Mouse (Mus musculus) heart, embryonic 14.5 days (tissue): Measurements from ENCODE around the gene Gm9887. TPM values are rescaled to one million over a fixed set of nuclear protein-coding genes. Genes with fewer than 3 reads are reported as not detected.
"Not testable (repeated sequence)": the region's sequence is repeated elsewhere in the genome, so short reads cannot be mapped to it uniquely, and the experiment has no call there.

Experiments used
- ATAC-seq: fragments of 200-750 bp; cut with Nextera tagmentation; 2 replicates; pipeline ENCODE4 v1.8.0; 2017; ENCODE audit warnings: low read depth, moderate TSS enrichment; ENCODE audit not compliant: insufficient number of reproducible peaks, insufficient read depth, low FRiP score
- H3K27ac ChIP-seq, 2 experiments: fragments of 200-500 bp in 1 of 2; fragments of 300-500 bp in 1 of 2; sonication (generic) in 1 of 2; replicated peaks in 1 of 2; 2 replicates each; pipeline ENCODE4 v1.5.1; 2012 to 2014; ENCODE audit warnings: low read depth in 2 of 2, low read length in 2 of 2, control low read depth in 1 of 2, mild to moderate bottlenecking in 1 of 2, mixed read lengths in 1 of 2; ENCODE audit not compliant: control insufficient read depth in 1 of 2, insufficient read depth in 1 of 2
- H3K27me3 ChIP-seq: fragments of 300-500 bp; sonication (generic); 2 replicates; pipeline ENCODE4 v1.6.1; 2014; ENCODE audit warnings: mild to moderate bottlenecking, low read length, control low read depth; ENCODE audit not compliant: control insufficient read depth, insufficient read depth
- H3K36me3 ChIP-seq: fragments of 300-500 bp; sonication (generic); 2 replicates; pipeline ENCODE4 v1.6.1; 2014; ENCODE audit warnings: mild to moderate bottlenecking, control low read depth, low read length, mixed read lengths; ENCODE audit not compliant: control insufficient read depth, insufficient read depth
- H3K4me1 ChIP-seq, 2 experiments: fragments of 200-500 bp in 1 of 2; fragments of 300-500 bp in 1 of 2; sonication (generic) in 1 of 2; 2 replicates each; pipeline ENCODE4 v1.6.1; 2012 to 2014; ENCODE audit warnings: low read length in 2 of 2, control low read depth in 1 of 2, mixed read lengths in 1 of 2; ENCODE audit not compliant: control insufficient read depth in 2 of 2, insufficient read depth in 2 of 2
- H3K4me2 ChIP-seq: fragments of 300-500 bp; sonication (generic); 2 replicates; pipeline ENCODE4 v1.6.1; 2014; ENCODE audit warnings: mild to moderate bottlenecking, low read length
- H3K4me3 ChIP-seq, 2 experiments: fragments of 200-500 bp in 1 of 2; fragments of 300-500 bp in 1 of 2; sonication (generic) in 1 of 2; 2 replicates each; pipeline ENCODE4 v1.5.1; 2012 to 2014; ENCODE audit warnings: low read length in 2 of 2, mild to moderate bottlenecking in 2 of 2, control low read depth in 1 of 2, low read depth in 1 of 2, moderate library complexity in 1 of 2; ENCODE audit not compliant: control insufficient read depth in 1 of 2, insufficient read depth in 1 of 2
- H3K9ac ChIP-seq: fragments of 300-500 bp; sonication (generic); 2 replicates; pipeline ENCODE4 v1.6.1; 2014; ENCODE audit warnings: mild to moderate bottlenecking, low read length
- H3K9me3 ChIP-seq: fragments of 300-500 bp; sonication (generic); 2 replicates; pipeline ENCODE4 v1.6.1; 2016; ENCODE audit warnings: low read length, control low read depth; ENCODE audit not compliant: control insufficient read depth
- WGBS: fragments of 180-500 bp; shearing (Covaris S2); extraction: QIAGEN DNeasy Blood & Tissue Kit; methylation state at CpG from one replicate; pipeline ENCODE4 v1.1.7; 2014; 5-methylcytosine and 5-hydroxymethylcytosine counted together
- polyA plus RNA-seq: library from polyadenylated mRNA; unstranded; fragments of >200 nt; fragmentation: Nextera tagmentation; extraction: Ambion mirVana; gene quantifications from 2 replicates; pipeline ENCODE4 v1.2.1, GENCODE M21; 2014

Gene Gm9887
- polyA plus RNA-seq, 1 experiment from 2014 or later: 1.7 TPM

- H3K4me2 ChIP-seq: peak overlapping the region; percentile 71
- H3K4me1 ChIP-seq: peaks cover 0 to 7% of the 10 kb centered on the region in 2 experiments; a peak in 2 of 4 replicates
- H3K27me3 ChIP-seq: no peaks in the 10 kb centered on the region
- H3K9me3 ChIP-seq: no peaks in the 10 kb centered on the region
- H3K4me3 ChIP-seq: peak overlapping the region; percentile 52 to 83
- peak overlapping the region; percentile 75 for H3K9ac ChIP-seq
- H3K36me3 ChIP-seq: no peaks in the 10 kb centered on the region
- peak overlapping the region; percentile 78 to 79 for H3K27ac ChIP-seq
- ATAC-seq: 0 out of 2 replicates have a peak, but pooled peaks have one; percentile 32
- WGBS: 4% methylated on average over 32 of the region's 32 CpGs
Observed at GRCm38 (mm10) chr12:69363899-69364762, 8.1 kb downstream of the Gm9887 start.

DNA sequence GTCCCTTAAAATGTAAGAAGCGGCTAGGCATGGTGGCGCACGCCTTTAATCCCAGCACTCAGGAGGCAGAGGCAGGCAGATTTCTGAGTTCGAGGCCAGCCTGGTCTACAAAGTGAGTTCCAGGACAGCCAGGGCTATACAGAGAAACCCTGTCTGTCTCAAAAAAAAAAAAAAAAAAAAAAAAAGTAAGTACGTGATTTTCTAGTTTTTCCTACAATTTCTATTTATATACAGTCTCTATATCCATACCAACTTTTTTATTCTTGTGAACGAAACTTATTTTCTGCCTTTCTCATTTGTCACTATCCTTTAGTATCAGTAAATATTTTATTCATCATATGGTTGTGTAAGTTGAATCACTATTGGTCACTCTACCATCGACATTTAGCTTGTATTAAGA is 9.1 kb downstream of the Gm9887 start:
- WGBS: 94% methylated on average over 7 of the region's 7 CpGs
- H3K4me1 ChIP-seq, H3K9me3 ChIP-seq, ATAC-seq, H3K27ac ChIP-seq, H3K9ac ChIP-seq, H3K36me3 ChIP-seq, H3K27me3 ChIP-seq, H3K4me3 ChIP-seq, H3K4me2 ChIP-seq: not testable (repeated sequence)

DNA sequence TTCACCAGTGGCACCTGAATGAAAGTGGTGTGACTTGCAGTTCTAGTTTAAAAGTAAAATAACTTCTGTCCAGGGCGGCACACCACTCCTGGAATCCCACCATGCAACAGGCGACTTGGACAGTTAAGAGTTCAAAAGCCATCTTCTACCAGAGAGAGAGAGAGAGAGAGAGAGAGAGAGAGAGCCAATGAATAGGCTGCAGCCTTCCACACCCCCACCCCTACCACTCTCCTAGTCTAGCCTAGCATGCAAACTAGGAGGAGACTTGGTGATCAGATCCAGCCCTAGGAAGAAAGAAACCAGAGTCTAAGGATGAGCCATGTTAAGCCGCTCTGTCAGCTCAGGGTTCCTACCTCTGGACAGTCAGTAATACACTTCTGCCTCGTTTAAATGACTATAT is 9.9 kb downstream of the Gm9887 start:
- H3K36me3 ChIP-seq: no peaks in the 10 kb centered on the region
- H3K27ac ChIP-seq: no peak overlapping the region
- no peaks in the 10 kb centered on the region for H3K9me3 ChIP-seq
- no peaks in the 10 kb centered on the region for H3K27me3 ChIP-seq
- H3K4me1 ChIP-seq: peaks cover 0 to 7% of the 10 kb centered on the region in 2 experiments; a peak in 2 of 4 replicates
- H3K4me2 ChIP-seq: peak overlapping the region; percentile 70
- H3K9ac ChIP-seq: peak overlapping the region; percentile 75; the same call in 1 of the 2 replicates
- 43% methylated on average over 4 of the region's 4 CpGs for WGBS
- ATAC-seq: no peak
- H3K4me3 ChIP-seq: peak overlapping the region in 1 of 2 experiments; percentile 53; a peak in 2 of 4 replicates

GRCm38 (mm10) chr12:69361919-69362318 is 10.3 kb downstream of the Gm9887 start:
- H3K9me3 ChIP-seq: no peaks in the 10 kb centered on the region
- no peaks in the 10 kb centered on the region for H3K27me3 ChIP-seq
- WGBS: 5% methylated on average over 10 of the region's 10 CpGs
- peaks cover 0 to 7% of the 10 kb centered on the region in 2 experiments; a peak in 2 of 4 replicates for H3K4me1 ChIP-seq
- no peak for ATAC-seq
- peak overlapping the region; percentile 53 to 60 for H3K4me3 ChIP-seq
- peak overlapping the region; percentile 75 for H3K9ac ChIP-seq
- H3K27ac ChIP-seq: peak overlapping the region; percentile 86 to 93
- H3K36me3 ChIP-seq: no peaks in the 10 kb centered on the region
- H3K4me2 ChIP-seq: peak overlapping the region; percentile 70

DNA sequence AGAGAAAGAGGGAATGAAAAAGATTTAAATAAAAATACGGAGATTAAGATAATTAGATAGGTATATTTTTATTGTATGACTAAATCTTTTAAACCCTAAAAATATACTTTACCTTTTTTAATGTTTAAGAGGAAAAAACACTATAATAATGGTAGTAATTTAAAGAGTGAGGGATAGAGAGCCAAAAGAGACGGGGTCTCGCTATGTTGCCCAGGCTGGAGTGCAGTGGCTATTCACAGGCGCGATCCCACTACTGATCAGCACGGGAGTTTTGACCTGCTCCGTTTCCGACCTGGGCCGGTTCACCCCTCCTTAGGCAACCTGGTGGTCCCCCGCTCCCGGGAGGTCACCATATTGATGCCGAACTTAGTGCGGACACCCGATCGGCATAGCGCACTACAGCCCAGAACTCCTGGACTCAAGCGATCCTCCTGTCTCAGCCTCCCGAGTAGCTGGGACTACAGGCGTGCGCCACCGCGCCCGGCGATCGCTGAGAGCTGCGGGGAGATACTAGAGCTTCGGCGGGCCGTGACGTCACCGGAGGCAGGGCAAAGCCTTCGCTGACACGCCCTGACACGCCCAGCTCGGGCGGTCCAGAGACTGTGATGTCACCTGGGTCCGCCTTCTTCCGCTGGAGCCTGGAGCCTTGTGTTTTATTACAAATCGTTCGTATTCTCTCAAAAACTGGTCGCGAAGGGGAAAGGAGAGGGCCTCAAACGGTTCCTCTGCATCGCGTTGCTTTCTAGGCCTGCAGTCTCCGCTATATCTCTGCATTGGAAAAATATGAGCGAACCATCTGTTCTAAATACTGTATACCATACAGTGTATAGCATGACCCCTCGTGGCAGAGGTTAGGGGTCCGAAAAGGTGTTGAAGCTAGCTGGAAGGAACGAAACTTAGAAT is 11.0 kb downstream of the Gm9887 start:
- 1% methylated on average over 39 of the region's 50 CpGs for WGBS
- H3K4me3 ChIP-seq: peak overlapping the region; percentile 53 to 60
- H3K36me3 ChIP-seq: not testable (repeated sequence)

GRCm38 (mm10) chr12:69360655-69360996 is 11.6 kb downstream of the Gm9887 start:
- Histone ChIP-seq H3K4me3 (no peak overlapping the region), H3K9ac (no peak overlapping the region), H3K9me3 (no peaks in the 10 kb centered on the region), H3K36me3 (no peaks in the 10 kb centered on the region), H3K27ac (no peak overlapping the region), H3K4me1 (peaks cover 0 to 10% of the 10 kb centered on the region in 2 experiments; a peak in 2 of 4 replicates), H3K27me3 (no peaks in the 10 kb centered on the region), H3K4me2 (peak overlapping the region; percentile 70; the same call in 1 of the 2 replicates)
- WGBS: 17% methylated on average over 5 of the region's 5 CpGs
- ATAC-seq: no peak

More for the DNA sequence above, 11.0 kb downstream of the Gm9887 start:
- not testable (repeated sequence) for H3K27me3 ChIP-seq, H3K4me1 ChIP-seq, H3K9me3 ChIP-seq
- ATAC-seq: peak; percentile 96
- peak overlapping the region; percentile 70 for H3K4me2 ChIP-seq
- H3K9ac ChIP-seq: peak overlapping the region; percentile 75
- peak overlapping the region; percentile 86 to 93 for H3K27ac ChIP-seq

DNA sequence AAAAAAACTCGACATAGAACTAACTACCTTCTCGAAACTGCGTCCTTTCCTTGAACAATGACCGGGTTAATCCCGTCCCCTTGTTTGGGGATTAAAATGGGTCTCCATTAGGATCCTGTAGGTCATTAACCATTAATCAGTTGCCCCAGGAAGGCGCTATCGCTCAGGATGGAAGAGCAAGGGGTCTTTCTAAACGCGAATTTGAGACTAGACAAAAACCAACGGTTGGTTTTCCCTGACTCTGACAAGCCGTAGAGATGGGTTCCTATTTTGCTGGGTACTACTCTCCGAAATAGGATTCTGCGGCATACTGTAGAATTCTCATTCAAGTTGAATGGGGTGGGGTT is 15.0 kb downstream of the Gm9887 start:
- 5% methylated on average over 13 of the region's 13 CpGs for WGBS
- Histone ChIP-seq H3K27me3 (no peaks in the 10 kb centered on the region), H3K36me3 (peaks cover 32% of the 10 kb centered on the region), H3K4me1 (peaks cover 0 to 4% of the 10 kb centered on the region in 2 experiments; a peak in 1 of 4 replicates), H3K9me3 (no peaks in the 10 kb centered on the region), H3K27ac (peak overlapping the region in 1 of 2 experiments; percentile 63; a peak in 3 of 4 replicates), H3K9ac (peak overlapping the region; percentile 90), H3K4me3 (peak overlapping the region; percentile 71 to 99), H3K4me2 (peak overlapping the region; percentile 55)
- ATAC-seq: no peak
